Mouse (Mus musculus): ENCODE data around the gene Lgals4. TPM values are rescaled to one million over a fixed set of nuclear protein-coding genes. Genes with fewer than 3 reads are reported as not detected.

Gene Lgals4
- total RNA-seq, 2 experiments from 2014 or later = 2.4 to 2.7 TPM

- intact Hi-C loops (cut with DNase I) = no loop called here
Measured at GRCm38 (mm10) chr7:28847273-28847672, 13.6 kb downstream of the Lgals4 start.

GRCm38 (mm10) chr7:28849700-28850236, 16.1 kb downstream of the Lgals4 start:
- intact Hi-C loops (cut with DNase I) = no loop called here
- no peak for DNase-seq (ENCODE audit: extremely low spot score in 1 of 2, low spot score in 2 of 2)

More at GRCm38 (mm10) chr7:28847273-28847672, 13.6 kb downstream of the Lgals4 start:
- no peak for DNase-seq (ENCODE audit: extremely low spot score in 1 of 2, low spot score in 2 of 2)

- intact Hi-C loops (cut with DNase I) = no loop called here
- no peak for DNase-seq (ENCODE audit: extremely low spot score in 1 of 2, low spot score in 2 of 2)
Measured at GRCm38 (mm10) chr7:28850642-28851041, 17.0 kb downstream of the Lgals4 start.

GRCm38 (mm10) chr7:28859953-28860352, 26.3 kb downstream of the Lgals4 start:
- DNase-seq (ENCODE audit: extremely low spot score in 1 of 2, low spot score in 2 of 2) = no peak
- intact Hi-C loops (cut with DNase I) = no loop called here

GRCm38 (mm10) chr7:28860898-28861297, 27.2 kb downstream of the Lgals4 start:
- no peak for DNase-seq (ENCODE audit: extremely low spot score in 1 of 2, low spot score in 2 of 2)
- intact Hi-C loops (cut with DNase I) = no loop called here

- peak; percentile 39 to 68 for DNase-seq (ENCODE audit: extremely low spot score in 1 of 2, low spot score in 2 of 2)
Measured at GRCm38 (mm10) chr7:28862817-28863499, 29.3 kb downstream of the Lgals4 start.

GRCm38 (mm10) chr7:28863540-28863939, 29.9 kb downstream of the Lgals4 start, which contains the start of gene Lgals7:
Gene Lgals7 (plus strand): TSS chr7:28863853.
- DNase-seq (ENCODE audit: extremely low spot score in 1 of 2, low spot score in 2 of 2) = no peak
- intact Hi-C loops (cut with DNase I) = no loop called here

More at GRCm38 (mm10) chr7:28862817-28863499, 29.3 kb downstream of the Lgals4 start:
- intact Hi-C loops (cut with DNase I) = no loop called here

- DNase-seq (ENCODE audit: extremely low spot score in 1 of 2, low spot score in 2 of 2) = no peak
- intact Hi-C loops (cut with DNase I) = no loop called here
Measured at GRCm38 (mm10) chr7:28864288-28864750, 30.7 kb downstream of the Lgals4 start.

- DNase-seq (ENCODE audit: extremely low spot score in 1 of 2, low spot score in 2 of 2) = peak; percentile 47 to 91
- intact Hi-C loops (cut with DNase I) = loop anchor here (5.0 kb wide), 2 partner anchors 38 to 68 kb away; partner anchors contain the start of gene Ech1
Measured at GRCm38 (mm10) chr7:28865481-28866300, 32.0 kb downstream of the Lgals4 start.

GRCm38 (mm10) chr7:28866769-28867507, 33.3 kb downstream of the Lgals4 start:
- intact Hi-C loops (cut with DNase I) = loop anchor here (5.0 kb wide), 2 partner anchors 40 to 70 kb away; partner anchors contain the start of gene Ech1
- no peak for DNase-seq (ENCODE audit: extremely low spot score in 1 of 2, low spot score in 2 of 2)

- intact Hi-C loops (cut with DNase I) = loop anchor here (5.0 kb wide), 2 partner anchors 40 to 70 kb away; partner anchors contain the start of gene Ech1
- peak in 1 of 2 experiments; percentile 79 for DNase-seq (ENCODE audit: extremely low spot score in 1 of 2, low spot score in 2 of 2)
Measured at GRCm38 (mm10) chr7:28867508-28868340, 34.1 kb downstream of the Lgals4 start.

- DNase-seq (ENCODE audit: extremely low spot score in 1 of 2, low spot score in 2 of 2) = peak in 1 of 2 experiments; percentile 19
- intact Hi-C loops (cut with DNase I) = no loop called here
Measured at GRCm38 (mm10) chr7:28870901-28871664, 37.4 kb downstream of the Lgals4 start.

GRCm38 (mm10) chr7:28874565-28874964, 40.9 kb downstream of the Lgals4 start:
- no peak for DNase-seq (ENCODE audit: extremely low spot score in 1 of 2, low spot score in 2 of 2)
- intact Hi-C loops (cut with DNase I) = no loop called here

GRCm38 (mm10) chr7:28876099-28876498, 42.4 kb downstream of the Lgals4 start:
- no peak for DNase-seq (ENCODE audit: extremely low spot score in 1 of 2, low spot score in 2 of 2)
- intact Hi-C loops (cut with DNase I) = no loop called here

- DNase-seq (ENCODE audit: extremely low spot score in 1 of 2, low spot score in 2 of 2) = no peak
- intact Hi-C loops (cut with DNase I) = no loop called here
Measured at GRCm38 (mm10) chr7:28877155-28877554, 43.5 kb downstream of the Lgals4 start.

- DNase-seq (ENCODE audit: extremely low spot score in 1 of 2, low spot score in 2 of 2) = no peak
- intact Hi-C loops (cut with DNase I) = no loop called here
Measured at GRCm38 (mm10) chr7:28877856-28878255, 44.2 kb downstream of the Lgals4 start.

GRCm38 (mm10) chr7:28879606-28880005, 46.0 kb downstream of the Lgals4 start:
- intact Hi-C loops (cut with DNase I) = no loop called here
- no peak for DNase-seq (ENCODE audit: extremely low spot score in 1 of 2, low spot score in 2 of 2)
